10 mouse cellular contexts compared by ENCODE assay signal in the genomic region with DNA sequence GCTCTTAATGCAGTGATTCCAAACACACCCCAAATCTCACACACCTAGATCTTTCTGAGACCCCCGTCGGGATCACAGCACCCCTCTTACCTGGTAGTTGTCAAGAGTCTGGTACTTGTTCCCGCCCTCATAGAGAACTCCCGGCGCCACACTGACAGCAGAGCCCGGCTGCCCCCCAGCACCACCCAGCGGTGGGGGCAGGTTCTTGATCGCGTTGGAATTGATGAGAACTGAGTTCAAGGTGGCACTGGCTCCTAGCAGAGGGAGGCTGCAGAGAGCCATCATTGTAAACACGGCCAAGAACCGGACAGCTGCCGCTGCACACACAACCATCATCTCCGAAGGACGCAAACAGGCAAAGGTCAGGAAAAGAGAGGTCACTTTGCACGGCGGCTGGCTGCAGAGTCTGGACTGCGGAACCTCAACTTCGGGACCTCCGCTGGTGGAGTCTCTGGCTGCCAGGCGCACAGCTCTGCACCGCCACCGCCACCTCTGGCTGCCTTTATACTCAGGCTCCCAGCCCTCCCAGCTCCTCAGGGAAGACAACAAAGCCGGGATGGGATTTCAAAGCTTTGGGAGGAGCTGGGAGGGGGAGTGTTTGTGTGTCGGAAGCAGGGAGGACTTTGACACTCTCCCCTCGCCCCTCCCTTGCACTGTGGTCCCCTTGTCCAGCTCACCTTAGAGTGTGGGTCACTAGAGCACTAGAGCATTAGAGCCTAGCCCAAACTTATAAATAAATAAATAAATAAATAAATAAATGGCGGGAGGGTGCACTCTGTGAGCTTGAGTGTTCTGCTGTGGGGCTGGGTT. TPM values are rescaled to one million over a fixed set of nuclear protein-coding genes. Genes with fewer than 3 reads are reported as not detected.
DNase-seq lines count a peak whose midpoint lies in the region; ATAC-seq and TF ChIP-seq lines count a peak whose summit lies in the region.
"Had no signal": no experiment of that assay in that cellular context is flagged by ENCODE, and none has a peak within 500 bp of the region (broad histone marks: within the 10 kb centered on the region; RNA-seq: fewer than 3 reads in every experiment).

A gene (minus strand): TSS at position 622 of the 810 bp plus-strand sequence.

- H3K9me3 ChIP-seq in embryonic facial prominence, embryonic 11.5 days (replicated peaks; ENCODE audit: control insufficient read depth, low read length): no peaks in the 10 kb centered on the region
- H3K9me3 ChIP-seq in hindbrain, postnatal 0 days (ENCODE audit: low read length): no peaks in the 10 kb centered on the region
- H3K9me3 ChIP-seq in liver, embryonic 11.5 days (ENCODE audit: control insufficient read depth, low read length): no peaks in the 10 kb centered on the region
- no peaks in the 10 kb centered on the region for H3K9me3 ChIP-seq in neural tube, embryonic 13.5 days

- H3K4me3 ChIP-seq in embryonic facial prominence, embryonic 11.5 days (ENCODE audit: low read depth, low read length): peak within 1 kb of the TSS; percentile 33
- peak within 1 kb of the TSS; percentile 34 for H3K4me3 ChIP-seq in hindbrain, postnatal 0 days (ENCODE audit: low read length)
- H3K4me3 ChIP-seq in liver, embryonic 11.5 days (ENCODE audit: low read depth, low read length): peak within 1 kb of the TSS; percentile 43
- peak within 1 kb of the TSS; percentile 41 for H3K4me3 ChIP-seq in neural tube, embryonic 13.5 days

- peaks cover 17% of the 10 kb centered on the region for H3K27me3 ChIP-seq in embryonic facial prominence, embryonic 11.5 days (ENCODE audit: control insufficient read depth, insufficient read depth, low read length)
- peaks cover 46% of the 10 kb centered on the region for H3K27me3 ChIP-seq in hindbrain, postnatal 0 days (ENCODE audit: insufficient read depth, low read length)
- peaks cover 47% of the 10 kb centered on the region for H3K27me3 ChIP-seq in liver, embryonic 11.5 days (replicated peaks; ENCODE audit: control insufficient read depth, insufficient read depth, low read length)
- peaks cover 87% of the 10 kb centered on the region for H3K27me3 ChIP-seq in neural tube, embryonic 13.5 days

- intact Hi-C loops in left cerebral cortex, postnatal 4 days (cut with DNase I): no loop called here

- ATAC-seq in embryonic facial prominence, embryonic 11.5 days (replicated peaks; ENCODE audit: insufficient number of reproducible peaks, low FRiP score, low TSS enrichment, low read depth): peak; percentile 68
- ATAC-seq in hindbrain, postnatal 0 days: peak; percentile 73
- ATAC-seq in liver, embryonic 11.5 days (replicated peaks; ENCODE audit: low FRiP score): 0 out of 2 replicates have a peak, but pooled peaks have one; percentile 31
- ATAC-seq in neural tube, embryonic 13.5 days (ENCODE audit: low read depth): peak; percentile 81
- ATAC-seq: Patski had no signal

- peak; percentile 37 for DNase-seq in left cerebral cortex, postnatal 4 days
- no peak for DNase-seq in left cerebral cortex, adult 11 months (ENCODE audit: low spot score)
- peak; percentile 83 for DNase-seq in embryonic facial prominence, embryonic 11.5 days (ENCODE audit: low spot score)
- DNase-seq in hindbrain, postnatal 0 days (ENCODE audit: low spot score): peak; percentile 55
- DNase-seq in liver, embryonic 11.5 days (ENCODE audit: low spot score): peak; percentile 53
- no peak for DNase-seq in frontal cortex, postnatal 14 days (ENCODE audit: low spot score in 2 of 2)
- no peak for DNase-seq in urinary bladder, postnatal 14 days (ENCODE audit: low spot score)

- no peaks in the 10 kb centered on the region for H3K36me3 ChIP-seq in embryonic facial prominence, embryonic 11.5 days (replicated peaks; ENCODE audit: control insufficient read depth, insufficient read depth, low read depth, low read length)
- H3K36me3 ChIP-seq in hindbrain, postnatal 0 days (ENCODE audit: insufficient read depth, low read length): no peaks in the 10 kb centered on the region
- no peaks in the 10 kb centered on the region for H3K36me3 ChIP-seq in liver, embryonic 11.5 days (ENCODE audit: control insufficient read depth, insufficient read depth, low read length)
- no peaks in the 10 kb centered on the region for H3K36me3 ChIP-seq in neural tube, embryonic 13.5 days

- H3K9ac ChIP-seq in embryonic facial prominence, embryonic 11.5 days (replicated peaks; ENCODE audit: low read length): peak within 1 kb of the TSS; percentile 43
- H3K9ac ChIP-seq in hindbrain, postnatal 0 days (replicated peaks; ENCODE audit: low read length): no peak within 1 kb of the TSS
- peak within 1 kb of the TSS; percentile 20; the same call in 1 of the 2 replicates for H3K9ac ChIP-seq in liver, embryonic 11.5 days (ENCODE audit: low read depth, low read length)
- peak within 1 kb of the TSS; percentile 57 for H3K9ac ChIP-seq in neural tube, embryonic 13.5 days

- H3K4me2 ChIP-seq in embryonic facial prominence, embryonic 11.5 days (ENCODE audit: low read depth, low read length): peak within 1 kb of the TSS; percentile 60
- peak within 1 kb of the TSS; percentile 67 for H3K4me2 ChIP-seq in hindbrain, postnatal 0 days (ENCODE audit: low read depth, low read length)
- peak within 1 kb of the TSS; percentile 60 for H3K4me2 ChIP-seq in liver, embryonic 11.5 days
- peak within 1 kb of the TSS; percentile 64 for H3K4me2 ChIP-seq in neural tube, embryonic 13.5 days

- peak; percentile 47; the same call in 1 of the 2 replicates for TF ChIP-seq CTCF in hindbrain, postnatal 0 days (IDR thresholded peaks at IDR 0.05; ENCODE audit: low read depth)

- WGBS in embryonic facial prominence, embryonic 11.5 days: under 1% methylated on average over 26 of the region's 26 CpGs
- WGBS in hindbrain, postnatal 0 days: under 1% methylated on average over 25 of the region's 26 CpGs
- WGBS in liver, embryonic 11.5 days: 1% methylated on average over 26 of the region's 26 CpGs
- WGBS in neural tube, embryonic 13.5 days: under 1% methylated on average over 26 of the region's 26 CpGs

- no peaks in the 10 kb centered on the region; the same call in 1 of the 2 replicates for H3K4me1 ChIP-seq in embryonic facial prominence, embryonic 11.5 days (ENCODE audit: control insufficient read depth, insufficient read depth, low read length)
- H3K4me1 ChIP-seq in hindbrain, postnatal 0 days (ENCODE audit: insufficient read depth, low read length): no peaks in the 10 kb centered on the region
- no peaks in the 10 kb centered on the region for H3K4me1 ChIP-seq in liver, embryonic 11.5 days (replicated peaks; ENCODE audit: control insufficient read depth, insufficient read depth, low read length)
- peaks cover 28% of the 10 kb centered on the region for H3K4me1 ChIP-seq in neural tube, embryonic 13.5 days (replicated peaks)

- H3K27ac ChIP-seq in embryonic facial prominence, embryonic 11.5 days (replicated peaks; ENCODE audit: low read depth, low read length): no peak within 1 kb of the TSS
- no peak within 1 kb of the TSS for H3K27ac ChIP-seq in hindbrain, postnatal 0 days
- no peak within 1 kb of the TSS for H3K27ac ChIP-seq in liver, embryonic 11.5 days (ENCODE audit: low read depth, low read length)
- no peak within 1 kb of the TSS for H3K27ac ChIP-seq in neural tube, embryonic 13.5 days (replicated peaks)

RNA-seq across cellular contexts. Expression of the gene that starts here (rescaled TPM):
- not detected for total RNA-seq in left cerebral cortex, postnatal 4 days (2021)
- 20.1 and 24.5 TPM in 2 replicates for polyA plus RNA-seq in embryonic facial prominence, embryonic 11.5 days (2014; fragmentation: Nextera tagmentation; extraction: Ambion mirVana)
- 0.16 and 0.40 TPM in 2 replicates for total RNA-seq in hindbrain, postnatal 0 days (2014; rRNA removed)
- polyA plus RNA-seq in hindbrain, postnatal 0 days (2015; fragmentation: Nextera tagmentation; extraction: Ambion mirVana): 0.25 and 0.39 TPM in 2 replicates
- polyA plus RNA-seq in liver, embryonic 11.5 days (2014; fragmentation: Nextera tagmentation; extraction: Ambion mirVana): 9.9 and 10.2 TPM in 2 replicates
- polyA plus RNA-seq in neural tube, embryonic 13.5 days (2015; fragmentation: Nextera tagmentation; extraction: Ambion mirVana): 1.3 and 1.8 TPM in 2 replicates
- total RNA-seq: left cerebral cortex, adult 18-20 months had no signal
- polyA plus RNA-seq: Patski had no signal

Comparison
In these comparisons a context has a peak if more than half of its experiments do, and no peak if none do; other contexts are left out.
1. Peak in DNase-seq in left cerebral cortex, postnatal 4 days; RNA of the gene not detected or under 1 TPM.
2. Peak in DNase-seq, ATAC-seq, H3K4me3 ChIP-seq and H3K4me2 ChIP-seq in hindbrain, postnatal 0 days; RNA of the gene not detected or under 1 TPM.
3. DNase-seq: peak in embryonic facial prominence, embryonic 11.5 days (single experiment) and liver, embryonic 11.5 days (single experiment); none in left cerebral cortex, adult 11 months (single experiment), frontal cortex, postnatal 14 days (0 of 2) and urinary bladder, postnatal 14 days (single experiment).
4. ATAC-seq: peak in every context shown above with its lines; median percentile 81 in neural tube, embryonic 13.5 days; 73 in hindbrain, postnatal 0 days; 68 in embryonic facial prominence, embryonic 11.5 days; 31 in liver, embryonic 11.5 days.
5. Peak in every context shown above with its lines, with median percentiles within 50 percentile points of each other: H3K4me2 ChIP-seq and H3K4me3 ChIP-seq.